Mouse (Mus musculus): ENCODE measurements around the gene Olfr1474.
"Not testable (repeated sequence)": the region's sequence is repeated elsewhere in the genome, so short reads cannot be mapped to it uniquely, and the experiment has no call there.

The Olfr1474 gene

GRCm38 (mm10) chr19:13469265-13469664 is at the start of gene Olfr1474:
Gene Olfr1474, plus strand, starts transcription at chr19:13469565.
- DNase-seq (ENCODE audit: low spot score in 2 of 2) = not testable (repeated sequence)

- not testable (repeated sequence) for DNase-seq (ENCODE audit: low spot score in 2 of 2)
Observed at GRCm38 (mm10) chr19:13443109-13443508, 26.3 kb upstream of the Olfr1474 start, which contains the start of gene Olfr1471. Gene Olfr1471, plus strand, starts transcription at chr19:13443409.

DNA sequence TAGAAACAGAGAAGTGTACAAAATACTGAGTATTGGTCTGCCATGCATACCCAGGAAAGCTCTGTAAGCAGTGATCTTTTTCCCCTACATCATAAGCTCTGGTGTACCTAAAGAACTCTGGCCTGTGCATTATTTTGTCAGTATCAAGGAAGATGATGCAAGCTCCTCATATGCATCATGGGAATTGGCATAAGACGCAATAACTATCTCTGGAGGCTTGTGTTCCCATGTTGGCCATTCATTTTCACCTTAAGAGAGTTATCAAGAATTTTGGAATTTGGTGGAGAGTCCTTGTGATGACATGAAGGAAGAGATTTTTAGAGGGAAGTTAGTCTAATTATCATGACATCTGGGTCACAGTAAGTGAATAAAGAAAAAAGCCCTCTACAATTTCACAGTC is 13.4 kb upstream of the Olfr1474 start, which contains the start of gene Olfr1472:
TSS of gene Olfr1472 (minus strand) at position 101 of the 400 bp plus-strand sequence.
- DNase-seq (ENCODE audit: low spot score in 2 of 2) = no peak

DNA sequence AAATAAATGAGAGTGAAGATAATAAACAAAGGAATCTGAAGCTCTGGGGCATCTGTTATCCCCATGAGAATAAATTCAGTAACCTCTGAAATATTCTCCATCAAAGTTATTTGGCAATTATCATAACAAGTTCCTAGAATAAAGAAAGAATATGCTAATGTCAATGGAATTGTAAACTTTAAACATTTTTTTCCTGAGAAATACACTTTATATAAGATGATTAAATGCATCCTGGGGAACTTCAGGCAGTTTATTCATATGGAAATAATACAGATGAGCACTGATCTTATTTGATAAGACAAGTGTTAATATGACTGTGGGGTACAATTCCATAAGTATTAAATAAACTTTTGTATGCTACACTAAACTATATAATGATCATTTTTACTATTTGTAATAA is 10.7 kb downstream of the Olfr1474 start, which contains the start of gene Olfr1475:
TSS of gene Olfr1475 (minus strand) at position 101 of the 400 bp plus-strand sequence.
- no peak for DNase-seq (ENCODE audit: low spot score in 2 of 2)

- DNase-seq (ENCODE audit: low spot score in 2 of 2) = no peak
Observed at GRCm38 (mm10) chr19:13500246-13500645, 30.9 kb downstream of the Olfr1474 start, which contains the start of gene Olfr1477. Gene Olfr1477, plus strand, starts transcription at chr19:13500546.
